Mouse (Mus musculus) cerebellum, adult 2 months (tissue): ENCODE measurements at regions not wholly inside any gene's neighbourhood (a gene's known extent, or its start where the extent isn't known, plus 50 kb on each side); places are given as distances from the start of the nearest gene placed in this dataset.

Experiments used
- DNase-seq, 2 experiments: peaks; one replicate each; pipeline ENCODE4 v3.0.0; 2021
- H3K27ac ChIP-seq: fragments of 200-500 bp; 2 replicates; pipeline ENCODE4 v1.5.1; 2012; ENCODE audit warnings: low read length, control low read depth, inconsistent platforms; ENCODE audit not compliant: insufficient read depth
- H3K27me3 ChIP-seq: fragments of 200-500 bp; 2 replicates; pipeline ENCODE4 v1.6.1; 2012; ENCODE audit warnings: inconsistent platforms, mild to moderate bottlenecking, low read length, moderate library complexity; ENCODE audit not compliant: control insufficient read depth, insufficient read depth
- H3K4me1 ChIP-seq: fragments of 200-500 bp; 2 replicates; pipeline ENCODE4 v1.6.1; 2011; ENCODE audit warnings: low read length; ENCODE audit not compliant: control insufficient read depth, insufficient read depth
- H3K4me3 ChIP-seq: fragments of 200-500 bp; replicated peaks from 2 replicates; pipeline ENCODE3; 2011; ENCODE audit warnings: mild to moderate bottlenecking, low read depth, low read length, control low read depth; ENCODE audit not compliant: insufficient read depth
- CTCF ChIP-seq: fragments of 200-500 bp; IDR thresholded peaks from 2 replicates; pipeline ENCODE4 v1.5.1; 2011; ENCODE audit warnings: low read depth, mild to moderate bottlenecking, control low read depth, low read length, moderate library complexity, borderline replicate concordance; ENCODE audit not compliant: insufficient read depth
- POLR2A ChIP-seq: fragments of 200-500 bp; IDR thresholded peaks from 2 replicates; pipeline ENCODE4 v1.6.1; 2011; ENCODE audit warnings: low read length, control low read depth, borderline replicate concordance; ENCODE audit not compliant: insufficient read depth
- WGBS: fragments of 180-500 bp; shearing (Covaris S2); methylation state at CpG from one replicate; pipeline ENCODE4 v1.1.7; 2018; 5-methylcytosine and 5-hydroxymethylcytosine counted together

GRCm38 (mm10) chr8:99502055-99502454, 85.8 kb upstream of the Cdh8 start:
- TF ChIP-seq POLR2A (no peak), CTCF (no peak)
- Histone ChIP-seq H3K27ac (no peak overlapping the region), H3K4me3 (no peak overlapping the region), H3K27me3 (no peaks in the 10 kb centered on the region), H3K4me1 (no peaks in the 10 kb centered on the region; the same call in 1 of the 2 replicates)
- WGBS: 85% methylated on average over 3 of the region's 3 CpGs
- no peak for DNase-seq
